Mouse (Mus musculus): ENCODE measurements around the gene Smpd4.

Smpd4 gene

DNA sequence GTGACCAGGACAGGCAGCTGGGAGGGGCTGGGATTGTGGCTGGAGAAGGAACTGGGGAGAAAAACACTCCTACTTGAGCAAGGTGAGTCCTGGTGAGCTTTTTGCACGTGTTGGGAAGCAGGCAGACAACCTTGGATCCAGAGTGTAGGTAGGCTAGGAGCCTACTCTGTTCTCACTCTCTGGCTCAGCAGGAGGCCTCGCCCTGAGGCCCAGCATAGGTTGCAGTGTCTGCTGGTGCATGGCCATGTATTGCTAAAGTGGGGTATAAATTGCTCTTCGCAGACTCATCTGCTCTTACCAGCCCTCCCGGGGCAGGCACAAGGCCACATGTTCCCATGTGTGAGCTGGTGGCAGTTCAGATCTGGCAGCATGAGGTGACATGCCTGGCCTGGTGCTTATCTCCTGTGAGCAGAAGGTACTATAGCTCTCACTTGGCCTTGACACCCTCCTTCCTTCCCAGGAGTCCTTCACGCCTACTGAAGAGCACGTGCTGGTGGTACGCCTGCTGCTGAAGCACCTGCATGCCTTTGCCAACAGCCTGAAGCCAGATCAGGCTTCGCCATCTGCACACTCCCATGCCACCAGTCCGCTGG lies 19.0 kb downstream of the Smpd4 start:
- no peak for DNase-seq (ENCODE audit: low spot score in 2 of 2)

DNA sequence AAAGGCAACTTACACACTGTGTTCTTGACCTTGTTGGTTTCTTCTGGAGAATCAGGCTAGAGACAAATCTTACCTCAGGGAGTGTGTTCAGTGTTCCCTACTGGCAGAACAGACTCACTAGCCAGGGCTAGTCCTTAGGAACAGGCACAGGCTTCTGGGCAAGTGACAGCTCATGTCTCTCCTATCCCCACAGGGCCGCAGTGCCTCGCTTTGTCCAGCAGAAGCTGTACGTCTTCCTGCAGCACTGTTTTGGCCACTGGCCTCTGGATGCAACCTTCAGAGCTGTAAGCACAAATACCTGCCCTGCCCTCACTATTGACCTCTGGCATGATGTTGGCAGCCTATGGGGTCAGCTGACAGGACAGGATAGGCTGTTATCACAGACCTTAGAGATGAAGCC lies 19.9 kb downstream of the Smpd4 start:
- DNase-seq (ENCODE audit: low spot score in 2 of 2) = no peak

DNA sequence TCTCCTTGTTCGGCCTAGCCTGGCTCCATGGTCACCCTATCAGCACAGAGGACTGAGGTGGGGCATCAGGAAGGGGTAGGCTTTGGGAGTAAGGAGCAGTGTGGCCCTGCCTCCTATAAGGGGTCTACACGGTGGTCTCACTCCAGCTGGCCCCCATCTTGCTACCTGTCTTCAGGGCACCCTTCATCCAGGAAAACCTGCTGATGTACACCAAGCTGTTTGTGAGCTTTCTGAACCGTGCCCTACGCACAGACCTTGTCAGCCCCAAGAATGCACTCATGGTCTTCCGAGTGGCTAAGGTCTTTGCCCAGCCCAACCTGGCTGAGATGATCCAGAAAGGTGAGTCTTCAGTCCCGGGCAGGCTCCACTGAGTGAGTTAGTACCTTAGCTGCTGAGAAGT lies 20.8 kb downstream of the Smpd4 start:
- DNase-seq (ENCODE audit: low spot score in 2 of 2) = no peak

DNA sequence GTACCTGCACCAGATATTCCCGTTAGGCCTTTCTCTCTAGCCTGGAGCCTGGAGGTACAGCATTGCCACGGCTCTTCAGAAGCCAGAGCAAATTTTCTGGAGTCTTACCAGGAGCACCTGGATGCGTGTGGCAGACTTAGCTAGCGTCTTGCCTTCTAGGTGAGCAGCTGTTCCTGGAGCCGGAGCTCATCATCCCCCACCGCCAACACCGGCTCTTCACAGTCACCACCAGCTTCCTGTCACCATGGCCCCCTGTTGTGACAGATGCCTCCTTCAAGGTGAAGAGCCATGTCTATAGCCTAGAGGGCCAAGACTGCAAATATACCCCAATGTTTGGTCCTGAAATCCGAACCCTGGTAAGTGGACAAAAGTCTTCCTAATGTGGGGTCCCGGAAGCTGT lies 21.6 kb downstream of the Smpd4 start:
- DNase-seq (ENCODE audit: low spot score in 2 of 2) = no peak

DNA sequence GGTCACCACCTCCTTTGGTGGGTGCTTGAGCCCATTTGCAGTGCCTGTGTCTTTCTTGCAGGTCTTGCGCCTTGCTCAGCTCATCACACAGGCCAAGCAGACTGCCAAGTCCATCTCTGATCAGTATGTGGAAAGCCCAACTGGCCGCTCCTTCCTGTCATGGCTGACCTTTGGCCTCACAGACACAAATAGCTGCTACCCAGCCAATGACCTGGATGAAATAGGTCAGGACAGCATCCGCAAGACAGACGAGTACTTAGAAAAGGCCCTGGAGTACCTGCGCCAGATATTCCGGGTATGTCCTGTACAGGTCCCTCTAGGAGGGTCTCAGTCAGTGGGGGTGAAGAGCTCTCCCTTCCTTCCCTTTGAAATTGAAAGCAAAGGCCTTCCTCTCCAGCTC lies 22.1 kb downstream of the Smpd4 start:
- no peak for DNase-seq (ENCODE audit: low spot score in 2 of 2)

DNA sequence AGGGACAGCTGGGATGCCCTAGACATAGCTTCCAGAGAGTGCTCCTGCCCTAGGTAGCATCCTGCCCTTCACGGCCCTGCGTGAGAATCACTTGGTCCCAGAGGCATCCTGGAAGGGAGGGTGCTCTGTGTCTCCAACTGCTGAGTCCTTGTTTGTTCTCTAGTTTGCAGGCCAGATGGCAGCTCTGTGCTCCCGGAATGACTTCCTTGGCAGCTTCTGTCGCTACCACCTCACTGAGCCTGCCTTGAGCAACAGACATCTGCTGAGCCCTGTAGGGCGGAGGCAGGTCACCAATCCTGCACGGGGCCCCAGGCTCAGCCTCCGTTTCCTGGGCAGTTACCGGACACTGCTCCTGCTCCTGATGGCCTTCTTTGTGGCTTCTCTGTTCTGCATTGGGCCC lies 23.2 kb downstream of the Smpd4 start:
- no peak for DNase-seq (ENCODE audit: low spot score in 2 of 2)

DNA sequence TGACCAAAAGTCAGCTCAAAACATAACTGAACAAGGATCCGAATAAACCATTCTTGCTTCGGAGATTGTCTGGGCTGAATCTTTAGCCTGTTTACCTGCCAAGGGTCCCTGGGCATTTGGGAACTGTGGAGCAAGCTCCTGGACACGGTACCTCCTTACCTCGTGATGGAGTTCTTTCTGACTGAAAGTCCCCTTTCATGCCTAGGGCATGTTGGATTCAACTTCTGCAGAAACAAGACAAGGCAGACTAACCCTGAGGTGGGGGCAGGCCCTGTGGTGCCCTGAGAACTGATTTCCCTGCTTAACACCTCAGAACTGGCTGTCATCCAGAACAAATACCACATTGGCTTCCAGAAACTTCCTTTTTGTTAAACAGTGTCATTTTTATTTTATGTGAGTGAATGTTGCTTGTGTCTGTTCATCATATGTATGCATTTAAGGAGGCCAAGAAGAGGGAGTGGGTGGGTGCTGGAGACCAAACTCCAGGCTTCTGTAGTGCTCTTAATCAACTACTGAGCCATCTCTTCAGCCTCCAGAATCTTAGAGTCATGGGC lies 24.4 kb downstream of the Smpd4 start:
- DNase-seq (ENCODE audit: low spot score in 2 of 2) = no peak

DNA sequence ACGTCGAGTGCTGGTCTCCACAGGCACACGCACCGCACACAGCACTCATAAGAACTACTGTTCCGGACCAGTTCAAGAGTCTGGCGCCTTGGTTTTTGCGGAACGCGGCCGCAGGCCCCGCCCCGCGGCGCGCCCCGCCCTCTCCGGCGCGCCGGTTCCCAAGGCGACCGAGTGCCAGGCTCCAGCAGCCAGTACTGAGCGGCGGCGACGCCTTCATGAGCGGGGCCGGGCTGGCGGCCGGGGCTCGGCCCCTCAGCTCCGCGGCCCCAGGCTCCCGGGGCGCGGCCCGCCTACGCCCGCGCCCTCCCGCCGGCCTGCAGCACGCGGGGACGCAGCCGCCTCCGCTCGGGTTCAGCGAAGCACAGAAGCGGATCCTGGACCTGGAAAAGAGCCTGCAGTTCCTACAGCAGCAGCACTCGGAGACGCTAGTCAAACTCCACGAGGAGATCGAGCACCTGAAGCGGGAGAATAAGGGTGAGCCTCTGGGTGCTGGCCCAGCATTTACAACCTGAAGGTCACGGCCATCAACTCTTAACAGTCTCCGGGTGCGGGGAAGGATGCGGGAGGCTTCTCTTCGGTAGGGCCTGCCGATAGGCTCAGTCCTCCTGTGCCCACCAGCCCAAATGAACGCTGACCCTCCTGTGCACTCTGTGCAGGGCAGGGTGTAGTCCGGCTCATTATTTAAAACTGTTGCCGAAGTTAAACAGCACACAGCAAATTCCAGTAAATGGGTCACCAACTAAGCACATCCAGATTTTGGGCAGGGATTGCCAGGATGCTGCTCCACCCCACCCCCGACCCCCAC lies 27.4 kb downstream of the Smpd4 start, which contains the start of gene Ccdc74a:
Ccdc74a (plus strand) TSS at position 161 of the 805 bp plus-strand sequence.
- peak; percentile 75 to 82 for DNase-seq (ENCODE audit: low spot score in 2 of 2)

DNA sequence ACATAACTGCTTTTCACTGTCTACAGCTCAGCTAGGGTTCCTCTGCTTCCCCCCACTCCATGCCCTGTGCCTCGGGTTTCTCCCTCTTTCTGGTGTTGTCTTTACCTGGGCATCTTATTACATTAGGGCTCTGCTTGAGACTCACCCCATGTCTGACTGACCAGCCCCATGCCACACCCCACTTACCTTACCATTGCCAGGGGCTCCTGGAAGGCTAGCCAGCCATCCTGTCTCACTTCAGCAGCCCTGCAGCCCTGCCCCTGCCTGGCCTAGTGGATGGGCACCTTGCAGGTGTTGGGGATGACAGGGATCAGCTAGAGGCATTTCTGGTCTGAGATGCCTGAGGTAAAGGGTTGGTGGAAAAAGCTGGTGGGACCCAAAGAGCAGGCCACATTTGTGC lies 28.0 kb downstream of the Smpd4 start:
- DNase-seq (ENCODE audit: low spot score in 2 of 2) = no peak

DNA sequence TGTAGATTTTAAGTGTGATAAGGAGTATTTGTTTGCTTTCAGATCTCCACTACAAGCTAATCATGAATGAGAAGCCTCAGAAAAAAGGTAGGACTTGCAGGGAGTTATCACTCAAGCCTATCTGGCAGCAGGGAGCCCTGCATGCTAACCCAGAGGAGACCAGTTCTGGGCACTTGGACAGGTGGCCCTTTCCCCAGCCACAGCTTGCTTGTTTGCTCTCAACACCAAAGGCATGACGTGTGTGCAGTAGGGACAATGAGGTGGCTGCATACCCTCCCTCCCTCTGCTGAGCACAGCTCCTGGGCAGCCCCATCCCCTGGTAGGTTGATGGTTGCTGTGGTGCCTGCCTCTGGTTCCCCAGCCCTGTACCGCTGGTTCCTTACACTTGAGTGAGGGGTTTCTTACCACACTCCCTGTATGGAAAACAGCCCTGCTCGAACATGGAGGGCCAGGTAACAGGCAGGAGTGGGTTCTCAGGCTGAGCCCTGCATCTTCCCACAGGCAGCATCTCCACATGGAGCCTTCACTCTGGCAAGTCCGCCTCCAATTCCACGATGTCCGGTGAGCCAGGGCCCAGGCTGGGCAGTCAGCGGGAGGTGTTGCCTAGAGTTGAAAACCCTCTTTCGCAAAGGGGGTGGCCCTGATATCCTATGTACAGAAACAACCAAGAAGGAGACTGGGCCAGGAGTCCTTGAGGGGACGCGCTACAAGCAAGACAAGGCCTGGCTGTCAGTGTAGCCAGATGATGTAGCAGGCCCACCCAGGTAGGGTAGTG lies 28.6 kb downstream of the Smpd4 start:
- DNase-seq (ENCODE audit: low spot score in 2 of 2) = no peak

DNA sequence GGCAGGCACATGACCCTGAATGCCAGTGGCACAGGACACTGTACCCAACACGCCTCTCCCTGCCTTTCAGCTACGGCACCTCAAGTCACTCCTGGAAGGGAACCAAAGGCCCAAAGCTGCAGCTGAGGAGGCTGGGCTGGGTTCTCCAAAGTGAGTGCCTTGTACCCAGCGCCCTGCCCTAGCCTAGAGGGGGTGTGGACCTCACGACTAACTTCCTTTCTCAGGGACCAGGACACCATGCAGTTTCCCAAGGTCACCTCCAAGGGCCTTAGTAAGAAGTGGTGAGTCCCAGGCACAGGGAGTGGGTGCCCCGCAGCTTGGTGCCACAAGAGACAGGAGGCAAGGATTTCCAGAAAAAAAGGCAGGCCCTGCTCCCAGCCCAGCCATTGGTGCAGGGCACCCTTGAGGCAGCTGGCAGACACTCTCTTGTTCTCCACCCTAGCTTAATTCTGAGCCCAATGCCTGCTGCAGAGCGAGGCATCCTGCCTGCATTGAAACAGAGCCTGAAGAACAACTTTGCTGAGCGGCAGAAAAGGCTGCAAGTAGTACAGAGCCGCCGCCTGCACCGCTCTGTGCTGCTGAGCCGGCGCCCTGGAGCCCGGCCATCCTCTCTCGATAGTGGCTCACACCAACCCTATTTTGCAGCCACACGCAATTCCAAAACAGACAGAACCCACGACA lies 30.9 kb downstream of the Smpd4 start:
- DNase-seq (ENCODE audit: low spot score in 2 of 2) = peak in 1 of 2 experiments; percentile 52

DNA sequence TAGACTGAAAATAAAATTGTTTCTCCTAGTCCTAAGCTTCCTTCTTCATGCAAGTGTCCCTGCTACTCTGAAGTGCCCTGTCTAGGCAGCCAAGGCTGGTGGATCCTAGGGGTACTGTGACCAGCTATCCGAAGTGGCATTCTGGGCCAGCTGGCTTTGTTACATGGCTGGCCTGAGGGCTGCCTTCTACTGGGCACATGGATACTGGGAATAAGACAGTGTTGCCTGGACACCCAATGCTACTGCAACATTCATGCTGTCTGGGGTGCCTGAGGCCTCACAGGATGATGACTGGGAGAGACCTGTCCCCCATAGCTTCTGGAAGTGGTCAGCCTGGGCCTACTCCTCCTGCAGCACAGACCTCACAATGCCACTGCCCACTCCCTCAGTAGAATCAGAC lies 31.6 kb downstream of the Smpd4 start:
- DNase-seq (ENCODE audit: low spot score in 2 of 2) = no peak

DNA sequence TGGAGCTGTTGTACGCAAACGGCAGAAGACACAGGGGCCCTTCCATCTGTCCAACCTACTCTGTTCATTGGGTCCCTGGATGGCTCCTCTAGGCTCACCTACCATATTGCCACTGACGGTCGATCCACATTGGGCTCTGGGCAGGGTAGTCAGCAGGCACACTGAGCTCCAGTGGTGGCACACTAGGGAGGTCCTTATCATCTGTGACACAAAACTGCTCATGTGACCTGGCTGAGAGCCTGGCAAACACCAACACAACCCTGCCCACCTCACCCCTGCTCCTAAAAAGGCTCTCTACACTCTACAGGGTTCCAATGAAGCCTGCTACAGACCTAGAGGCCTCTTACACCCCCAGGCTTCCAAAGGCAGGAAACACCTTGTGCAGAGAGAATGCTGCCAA lies 33.5 kb downstream of the Smpd4 start:
- DNase-seq (ENCODE audit: low spot score in 2 of 2) = no peak

DNA sequence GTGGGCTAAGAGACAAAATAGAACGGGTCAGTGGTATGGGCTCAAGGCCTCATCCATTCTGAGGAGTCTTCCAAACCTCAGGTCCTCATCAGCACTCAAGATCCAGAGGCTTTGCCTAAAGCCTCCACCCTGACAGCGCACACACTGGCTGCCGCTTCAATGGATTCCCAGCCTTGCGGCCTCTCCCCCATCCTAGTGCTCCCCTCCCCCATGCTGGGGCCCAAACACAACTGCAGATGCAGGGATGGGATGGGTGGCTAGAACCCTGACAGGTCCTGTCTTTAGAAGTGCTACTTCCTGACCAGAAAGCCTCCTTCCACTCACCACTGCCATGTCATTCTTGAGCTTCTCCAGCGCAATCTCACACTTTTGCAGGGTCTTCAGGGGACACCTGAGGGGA lies 34.4 kb downstream of the Smpd4 start:
- no peak for DNase-seq (ENCODE audit: low spot score in 2 of 2)

DNA sequence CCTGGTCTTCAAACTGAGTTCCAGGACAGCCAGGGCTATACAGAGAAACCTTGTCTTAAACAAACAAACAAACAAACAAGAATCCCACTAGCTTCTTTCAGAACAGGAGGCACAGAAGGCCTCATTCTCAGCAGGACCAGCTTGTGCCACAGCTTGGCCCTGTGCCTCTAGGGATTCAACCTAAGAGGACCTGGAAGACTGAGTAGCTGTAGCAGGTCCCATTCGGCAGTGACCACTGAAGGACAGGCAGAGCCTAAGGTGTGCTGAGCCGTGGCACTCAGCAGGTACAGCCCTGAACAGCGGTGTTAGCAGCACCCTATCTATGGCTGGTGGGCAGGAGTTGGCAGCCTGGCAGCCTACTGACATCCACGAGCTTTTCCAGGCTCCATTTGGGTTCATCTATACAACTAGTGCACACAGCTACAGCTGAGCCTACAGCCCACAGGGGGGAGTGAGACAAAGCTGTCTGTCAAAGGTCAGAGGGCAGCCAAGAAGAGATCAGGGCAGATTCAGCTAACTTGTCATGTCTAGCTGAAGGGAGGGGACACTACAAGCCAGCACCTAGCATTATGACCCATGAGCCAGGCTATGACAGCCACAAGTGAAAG lies 35.1 kb downstream of the Smpd4 start:
- no peak for DNase-seq (ENCODE audit: low spot score in 2 of 2)

DNA sequence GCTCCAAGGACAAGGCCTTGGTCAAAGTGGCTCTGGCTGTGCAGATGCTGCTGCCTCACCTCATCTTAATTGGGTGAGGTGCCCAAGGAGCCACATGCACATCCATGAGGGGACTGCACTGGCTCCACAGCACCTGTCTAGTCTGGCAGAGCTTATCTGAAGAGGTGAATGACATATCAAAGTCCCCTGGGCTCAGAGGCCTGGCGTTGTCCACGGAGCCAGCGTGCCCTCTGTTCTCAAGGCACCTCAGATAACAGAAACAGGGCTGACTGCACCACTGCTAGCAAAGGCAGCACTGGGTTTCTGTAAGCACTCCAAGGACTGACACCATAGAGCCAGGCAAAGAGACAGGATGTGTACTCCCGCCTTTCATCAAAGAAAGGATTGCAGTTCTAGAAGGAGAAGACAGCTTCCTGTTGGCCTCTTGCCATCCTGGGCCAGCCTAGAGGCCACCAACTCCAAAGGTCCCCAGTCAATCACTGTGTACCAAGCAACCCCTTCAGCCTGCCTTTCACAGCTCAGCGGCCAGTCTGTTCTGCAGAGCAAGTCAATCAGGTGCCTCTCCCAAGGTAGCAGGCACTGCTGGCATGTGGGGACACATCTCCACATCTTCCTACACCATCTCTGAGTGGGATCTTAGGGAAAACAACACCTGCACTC lies 37.2 kb downstream of the Smpd4 start:
- DNase-seq (ENCODE audit: low spot score in 2 of 2) = no peak

DNA sequence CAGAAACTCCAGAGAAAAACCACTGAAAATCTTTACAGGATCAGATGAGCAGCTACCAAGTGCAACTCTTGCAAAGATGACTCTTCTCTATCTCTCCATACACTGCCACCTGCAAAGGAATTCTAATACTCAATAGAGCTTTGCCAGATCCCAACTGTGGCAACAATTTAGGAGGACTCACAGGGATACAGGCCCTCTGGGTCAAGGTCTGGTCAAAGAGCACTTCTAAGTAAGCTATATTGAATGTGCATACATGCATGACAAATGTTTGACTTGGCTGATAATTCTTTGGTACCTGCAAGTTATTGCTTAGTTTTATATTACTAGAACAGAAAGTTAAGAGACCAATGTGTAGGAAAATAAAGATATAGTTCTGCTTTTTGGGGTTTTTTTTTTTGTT lies 46.4 kb downstream of the Smpd4 start:
- DNase-seq (ENCODE audit: low spot score in 2 of 2) = no peak

DNA sequence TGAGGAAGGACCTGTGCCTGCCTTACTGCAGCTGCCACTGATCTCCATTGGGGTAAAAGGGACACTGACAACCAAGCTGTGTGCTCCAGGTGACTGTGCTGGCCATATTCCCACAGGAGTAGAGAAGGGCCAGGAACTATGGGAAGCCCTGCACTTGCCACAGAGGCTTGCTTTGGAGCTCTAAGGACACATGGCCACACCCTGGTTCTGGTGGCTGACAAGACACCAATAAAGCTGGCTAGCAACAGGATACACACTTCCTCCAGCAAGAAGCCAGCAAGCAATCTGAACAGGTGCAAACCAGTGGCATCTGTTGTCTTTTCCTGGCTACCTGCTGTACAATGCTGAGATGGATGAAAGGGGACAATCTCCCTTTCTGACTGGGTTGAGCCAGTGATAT lies 50.7 kb downstream of the Smpd4 start:
- DNase-seq (ENCODE audit: low spot score in 2 of 2) = no peak
